Mouse (Mus musculus) left cerebral cortex, postnatal 10 days (tissue): Measurements from ENCODE around the gene Rnf181. TPM values are rescaled to one million over a fixed set of nuclear protein-coding genes. Genes with fewer than 3 reads are reported as not detected.
A peak's percentile ranks its signal among the peaks of the same experiment; 100 is the strongest.

Source experiments
- DNase-seq, 2 experiments: peaks; one replicate each; pipeline ENCODE4 v3.0.0; 2021 to 2022; ENCODE audit warnings: low spot score in 2 of 2, mixed read lengths in 1 of 2; ENCODE audit errors: extremely low spot score in 1 of 2
- intact Hi-C: fragments of 180-260 bp; cut with DNase I; formaldehyde crosslinking; loops from one replicate; pipeline ENCODE4 v1.15.1; 2025
- total RNA-seq, 2 experiments: library from RNA; stranded (reverse); gene quantifications; 2 replicates each; pipeline ENCODE4 v1.2.3; 2021

The Rnf181 gene
- total RNA-seq, 2 experiments from 2014 or later: 66.0 to 68.3 TPM

- intact Hi-C loops: no loop called here
- no peak for DNase-seq
Measured at GRCm38 (mm10) chr6:72388266-72388665, 21.5 kb upstream of the Rnf181 start.

GRCm38 (mm10) chr6:72387816-72388215 lies 21.1 kb upstream of the Rnf181 start:
- intact Hi-C loops: no loop called here

GRCm38 (mm10) chr6:72386561-72386960 lies 19.8 kb upstream of the Rnf181 start:
- intact Hi-C loops: no loop called here
- DNase-seq: no peak

More at GRCm38 (mm10) chr6:72387816-72388215, 21.1 kb upstream of the Rnf181 start:
- no peak for DNase-seq

GRCm38 (mm10) chr6:72385258-72385657 lies 18.5 kb upstream of the Rnf181 start:
- no peak for DNase-seq
- intact Hi-C loops: no loop called here

DNA sequence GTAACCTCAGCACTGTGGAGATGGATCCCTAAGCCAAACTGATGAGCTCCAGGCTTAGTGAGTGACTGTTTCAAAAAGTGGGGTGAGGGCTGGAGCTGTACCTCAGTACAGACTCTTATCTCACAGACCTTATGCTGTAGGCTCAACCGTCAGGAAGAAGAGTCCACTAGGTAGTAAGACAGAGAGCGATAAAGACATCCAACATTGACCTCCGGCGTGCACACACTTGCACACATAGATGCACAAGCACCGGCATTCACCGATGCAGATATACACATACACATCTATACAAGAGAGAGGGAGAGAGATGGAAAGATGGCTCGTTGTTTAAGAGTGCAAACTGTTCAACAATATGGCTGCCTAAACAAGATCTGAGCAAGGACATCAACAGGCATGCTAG lies 17.2 kb upstream of the Rnf181 start:
- intact Hi-C loops: no loop called here
- DNase-seq: no peak

GRCm38 (mm10) chr6:72383142-72383820 lies 16.5 kb upstream of the Rnf181 start:
- intact Hi-C loops: no loop called here
- DNase-seq: no peak

DNA sequence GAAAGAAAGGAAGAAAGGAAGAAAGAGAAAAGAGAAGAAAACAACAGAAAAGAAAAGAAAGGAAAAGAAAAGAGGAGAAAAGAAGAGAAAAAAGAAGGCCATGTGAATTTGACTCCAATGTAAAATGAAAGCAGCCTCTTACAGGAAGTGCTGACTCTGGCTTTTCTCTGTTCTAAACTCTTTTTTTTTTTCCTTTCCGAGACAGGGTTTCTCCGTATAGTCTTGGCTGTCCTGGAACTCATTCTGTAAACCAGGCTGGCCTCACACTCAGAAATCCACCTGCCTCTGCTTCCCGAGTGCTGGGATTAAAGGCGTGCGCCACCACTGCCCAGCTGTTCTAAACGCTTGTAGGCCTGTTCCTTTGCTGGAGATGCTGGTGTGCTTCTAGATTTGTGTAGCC lies 15.7 kb upstream of the Rnf181 start:
- intact Hi-C loops: no loop called here
- DNase-seq: no peak

GRCm38 (mm10) chr6:72380131-72380770 lies 13.5 kb upstream of the Rnf181 start, which contains the start of gene Vamp5:
TSS of gene Vamp5 (minus strand) at chr6:72380468.
- peak in 1 of 2 experiments; percentile 85 for DNase-seq
- intact Hi-C loops: no loop called here

- intact Hi-C loops: no loop called here
- no peak for DNase-seq
Measured at GRCm38 (mm10) chr6:72379377-72380130, 12.8 kb upstream of the Rnf181 start.

GRCm38 (mm10) chr6:72378510-72379234 lies 11.9 kb upstream of the Rnf181 start:
- intact Hi-C loops: no loop called here
- DNase-seq: no peak

DNA sequence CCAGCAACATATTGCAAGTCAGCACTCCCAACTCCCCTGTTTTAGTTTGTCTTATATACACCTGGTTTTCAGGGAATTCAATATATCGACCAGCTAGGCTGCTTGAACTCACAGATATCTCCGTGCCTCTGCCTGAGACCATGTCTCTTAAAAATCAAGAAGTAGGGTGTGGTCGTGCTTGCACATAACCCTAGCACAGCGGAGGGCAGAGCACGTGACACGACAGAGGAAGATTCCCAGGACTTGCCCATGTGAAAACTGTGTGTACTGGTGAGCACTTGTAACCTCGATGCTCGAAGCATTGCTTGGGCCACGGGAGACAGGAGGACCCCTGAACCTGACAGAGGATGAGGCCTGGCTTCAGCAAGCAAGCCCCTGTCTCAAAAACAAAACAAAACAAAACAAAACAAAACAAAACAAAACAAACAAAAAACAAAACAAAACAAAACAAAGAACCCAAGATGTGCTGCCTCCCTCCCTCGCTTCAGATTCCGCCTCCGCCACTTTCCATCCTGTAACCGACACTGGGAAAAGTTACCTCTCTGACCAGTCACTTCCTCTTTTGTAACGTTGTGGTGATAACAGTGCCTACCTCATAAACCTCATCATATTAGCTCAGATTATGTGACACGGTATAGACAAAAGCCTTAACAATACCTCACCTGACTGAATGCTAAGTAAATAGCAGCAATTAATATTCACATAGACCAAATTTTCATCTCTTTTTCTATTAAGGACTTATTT lies 8.2 kb upstream of the Rnf181 start:
- intact Hi-C loops: no loop called here
- no peak for DNase-seq

- intact Hi-C loops: no loop called here
- no peak for DNase-seq
Measured at GRCm38 (mm10) chr6:72374206-72374605, 7.5 kb upstream of the Rnf181 start.

GRCm38 (mm10) chr6:72373184-72373583 lies 6.4 kb upstream of the Rnf181 start:
- no peak for DNase-seq
- intact Hi-C loops: no loop called here

- no peak for DNase-seq
- intact Hi-C loops: no loop called here
Measured at GRCm38 (mm10) chr6:72371571-72371970, 4.8 kb upstream of the Rnf181 start.

DNA sequence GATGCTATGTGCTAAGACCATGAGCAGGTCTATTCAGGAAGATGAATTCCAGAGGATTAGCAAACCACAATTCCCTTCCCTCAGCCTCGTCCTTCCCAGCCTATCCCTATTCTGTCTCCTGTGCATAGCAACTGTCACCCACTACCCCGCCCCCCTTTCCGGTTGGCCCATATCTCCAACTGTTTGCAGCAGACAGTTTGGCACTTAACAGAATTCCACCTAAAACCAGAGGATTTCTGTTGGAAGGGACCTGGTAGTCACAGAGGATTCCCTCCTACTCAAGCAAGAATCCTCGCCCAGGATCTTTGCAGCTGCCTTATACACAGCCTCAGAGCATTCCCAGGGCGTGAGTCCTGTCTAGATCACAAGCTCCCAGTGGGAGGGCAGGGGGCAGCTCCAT lies 4.4 kb upstream of the Rnf181 start:
- intact Hi-C loops: no loop called here
- peak in 1 of 2 experiments; percentile 72 for DNase-seq

GRCm38 (mm10) chr6:72370091-72370490 lies 3.3 kb upstream of the Rnf181 start:
- no peak for DNase-seq
- intact Hi-C loops: no loop called here

DNA sequence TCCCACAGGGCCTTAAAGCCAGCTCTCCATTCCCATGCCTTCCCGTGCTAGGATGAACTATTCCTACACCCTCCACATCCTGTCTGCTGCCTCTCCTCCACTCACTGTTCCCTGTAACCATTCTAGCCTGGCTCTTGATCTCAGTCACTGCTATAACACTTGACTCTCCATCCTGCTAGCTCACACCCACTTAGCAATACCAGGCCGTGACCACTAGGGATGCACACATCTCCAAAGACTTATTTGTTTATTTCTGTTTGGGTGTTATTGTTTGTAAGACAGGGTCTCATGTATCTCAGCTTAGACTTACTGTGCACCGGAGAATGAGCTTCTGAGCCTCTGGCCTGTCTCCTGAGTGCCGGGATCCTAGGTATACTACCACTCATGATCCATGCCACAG lies 2.8 kb upstream of the Rnf181 start:
- intact Hi-C loops: no loop called here
- no peak for DNase-seq

- intact Hi-C loops: no loop called here
- no peak for DNase-seq
Measured at GRCm38 (mm10) chr6:72367460-72367974, 761 bp upstream of the Rnf181 start.
